Mouse (Mus musculus): ENCODE data around the gene Spag16. TPM values are rescaled to one million over a fixed set of nuclear protein-coding genes. Genes with fewer than 3 reads are reported as not detected.

Spag16 gene
- total RNA-seq, 2 experiments from 2014 or later = 1.5 to 2.3 TPM

DNA sequence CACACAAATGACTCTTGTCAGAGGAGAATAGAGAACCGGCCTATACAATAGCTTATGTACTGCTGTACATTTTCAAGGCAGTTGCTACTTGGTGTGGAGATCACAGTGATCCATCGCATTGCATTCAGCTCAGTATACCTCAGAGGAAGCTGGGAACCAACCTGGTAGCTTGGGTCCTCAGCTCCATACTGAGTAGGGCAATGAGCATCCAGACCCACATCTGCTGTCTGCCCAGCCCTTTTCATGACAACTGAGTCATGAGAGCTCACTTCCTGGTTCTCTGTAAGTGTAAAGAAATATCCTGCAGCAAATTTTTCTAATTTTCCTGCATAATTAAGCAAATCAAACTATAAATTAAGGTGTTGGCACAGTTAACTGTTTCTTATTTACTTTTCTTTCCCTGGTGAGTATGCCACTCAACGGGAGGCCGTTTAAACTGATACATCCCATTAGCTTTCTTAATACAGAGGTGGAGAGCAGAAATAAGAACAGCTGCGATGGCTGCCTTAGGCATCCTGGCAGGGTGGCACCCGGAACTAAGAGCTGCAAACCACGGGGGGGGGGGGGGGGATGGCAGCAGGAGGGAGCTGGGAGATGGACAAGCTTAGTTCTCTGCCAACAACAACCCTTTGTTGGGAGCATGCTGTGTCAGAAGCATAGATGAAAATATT lies 255.6 kb downstream of the Spag16 start:
- no peak for DNase-seq (ENCODE audit: low spot score in 2 of 2)

- no peak for DNase-seq (ENCODE audit: low spot score in 2 of 2)
Measured at GRCm38 (mm10) chr1:70104683-70105082, 277.9 kb downstream of the Spag16 start.

DNA sequence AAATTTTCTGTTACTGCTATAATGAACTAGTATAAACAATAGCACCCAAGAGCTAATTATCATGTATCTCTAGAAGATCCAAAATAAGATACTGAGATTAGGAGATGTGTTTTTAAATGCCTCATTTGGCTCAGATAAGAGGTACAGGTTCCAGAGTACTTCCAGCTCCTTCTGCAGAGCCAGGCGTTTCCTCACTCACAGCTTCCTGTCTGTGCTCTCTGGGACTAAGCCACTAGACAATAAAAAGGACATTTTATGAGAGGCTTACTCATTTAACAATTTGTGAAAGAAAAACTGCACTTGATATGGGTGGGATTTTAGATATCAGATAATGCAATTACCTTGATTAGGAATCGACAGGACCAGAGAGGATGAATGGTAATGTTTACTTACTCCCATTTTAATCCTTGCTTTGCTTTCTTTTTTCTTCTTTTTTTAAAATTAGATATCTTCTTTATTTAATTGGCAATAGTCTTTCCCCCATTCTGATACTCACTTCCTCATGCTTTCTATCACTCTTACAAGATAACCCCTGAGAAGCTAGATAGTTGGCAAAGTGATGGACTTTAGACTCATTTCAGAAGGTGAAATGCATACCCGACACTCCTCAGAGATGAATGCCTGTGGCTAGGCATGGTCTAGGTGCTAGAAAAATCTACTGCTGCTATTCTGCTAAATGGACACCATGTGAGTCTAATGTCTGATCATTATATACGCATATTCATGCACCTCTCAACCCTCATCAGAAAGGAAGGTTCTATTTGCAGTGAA lies 289.6 kb downstream of the Spag16 start:
- DNase-seq (ENCODE audit: low spot score in 2 of 2) = no peak

DNA sequence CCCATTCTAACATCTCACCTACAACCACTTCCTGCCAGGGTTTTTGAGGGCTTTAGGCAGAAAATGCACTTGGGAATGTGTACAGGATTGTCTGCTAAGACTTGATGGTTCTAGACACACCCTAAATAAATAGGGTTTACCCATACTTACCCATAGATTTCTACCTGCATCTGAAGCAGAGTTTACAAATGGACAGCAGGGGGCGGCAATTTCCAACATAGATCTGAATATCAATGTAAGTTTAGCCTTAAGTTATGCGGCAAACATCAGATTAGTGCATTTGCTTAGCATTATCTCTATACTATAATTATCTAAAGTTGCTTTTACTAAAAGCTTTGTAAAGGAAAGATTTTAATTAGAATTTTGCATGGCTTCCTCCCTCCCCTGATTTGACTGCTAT lies 301.3 kb downstream of the Spag16 start:
- DNase-seq (ENCODE audit: low spot score in 2 of 2) = peak; percentile 11 to 27

DNA sequence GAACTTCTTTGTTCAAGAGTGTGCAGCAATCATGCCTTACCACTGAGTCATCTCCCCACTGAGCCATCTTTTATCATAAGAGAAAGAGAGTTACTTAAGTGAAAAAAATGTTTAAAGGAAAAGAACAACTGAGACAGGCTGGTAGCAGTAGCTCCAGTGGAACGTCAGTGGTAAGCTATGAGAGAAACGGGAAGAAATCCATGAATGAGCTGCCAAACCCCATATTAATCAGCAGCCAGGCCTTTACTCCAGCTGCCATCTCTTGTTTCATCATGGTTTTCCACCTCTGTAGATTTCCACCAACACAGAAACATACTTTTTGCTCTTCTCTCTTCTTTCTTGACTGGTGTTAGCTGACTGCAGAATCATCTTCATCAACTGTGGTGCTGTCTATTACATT lies 308.8 kb downstream of the Spag16 start:
- no peak for DNase-seq (ENCODE audit: low spot score in 2 of 2)

DNA sequence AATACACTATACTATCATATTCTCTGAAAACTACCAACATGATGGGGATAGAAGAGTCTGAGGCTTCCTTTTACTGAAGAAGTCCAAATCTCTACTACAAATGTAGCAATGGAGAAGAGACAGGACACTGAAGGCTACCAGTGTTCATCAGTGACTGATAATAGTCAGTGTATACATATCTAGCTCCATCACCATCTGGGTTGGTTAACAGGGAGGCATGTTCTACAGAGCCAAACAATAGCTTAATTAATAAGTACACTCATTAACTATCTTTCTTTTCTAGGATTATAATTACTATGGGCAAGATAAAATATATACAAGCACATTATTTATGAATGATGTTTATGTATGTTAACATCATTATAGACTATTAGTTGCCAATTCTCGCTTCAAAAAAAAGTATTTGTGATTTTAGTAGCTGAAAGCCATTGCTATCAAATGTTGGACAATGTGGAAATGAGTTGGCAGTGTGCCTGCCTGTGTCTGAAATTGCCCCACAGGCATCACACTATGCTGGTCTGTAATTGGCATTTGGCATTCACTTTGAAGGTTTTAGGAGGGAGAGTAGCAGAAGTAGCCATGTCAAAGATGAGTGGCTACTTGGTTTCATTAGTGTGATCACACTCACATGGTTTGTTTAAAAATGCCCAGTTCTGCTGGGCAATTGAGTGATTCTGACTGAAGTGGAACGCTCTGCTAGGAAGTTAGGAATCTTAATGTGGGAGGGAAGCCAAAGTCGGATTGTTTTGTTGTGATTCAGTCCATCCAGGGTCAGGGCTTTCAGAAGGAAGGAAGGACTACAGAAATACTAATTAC lies 338.8 kb downstream of the Spag16 start:
- DNase-seq (ENCODE audit: low spot score in 2 of 2) = no peak

GRCm38 (mm10) chr1:70180123-70180741 lies 353.5 kb downstream of the Spag16 start:
- no peak for DNase-seq (ENCODE audit: low spot score in 2 of 2)

DNA sequence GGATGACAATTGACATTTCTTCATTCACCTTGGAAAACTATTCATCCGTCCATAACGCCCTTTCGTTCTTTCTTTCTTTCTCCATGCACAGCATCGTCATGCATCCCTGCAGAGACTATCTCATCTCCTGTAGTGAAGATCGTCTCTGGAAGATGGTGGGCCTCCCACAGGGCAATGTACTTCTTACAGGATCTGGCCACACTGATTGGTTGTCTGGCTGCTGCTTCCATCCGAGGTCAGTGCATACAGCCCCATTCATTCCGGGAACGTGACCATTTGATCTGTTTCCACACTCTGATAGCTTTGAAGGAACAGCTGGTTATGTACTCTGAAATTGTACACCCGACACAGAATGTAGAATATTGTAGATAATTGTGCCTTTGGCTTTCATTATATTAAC lies 438.0 kb downstream of the Spag16 start:
- DNase-seq (ENCODE audit: low spot score in 2 of 2) = no peak

- no peak for DNase-seq (ENCODE audit: low spot score in 2 of 2)
Measured at GRCm38 (mm10) chr1:70265920-70266505, 439.2 kb downstream of the Spag16 start.

- DNase-seq (ENCODE audit: low spot score in 2 of 2) = peak; percentile 18 to 32
Measured at GRCm38 (mm10) chr1:70270139-70270538, 443.4 kb downstream of the Spag16 start.

DNA sequence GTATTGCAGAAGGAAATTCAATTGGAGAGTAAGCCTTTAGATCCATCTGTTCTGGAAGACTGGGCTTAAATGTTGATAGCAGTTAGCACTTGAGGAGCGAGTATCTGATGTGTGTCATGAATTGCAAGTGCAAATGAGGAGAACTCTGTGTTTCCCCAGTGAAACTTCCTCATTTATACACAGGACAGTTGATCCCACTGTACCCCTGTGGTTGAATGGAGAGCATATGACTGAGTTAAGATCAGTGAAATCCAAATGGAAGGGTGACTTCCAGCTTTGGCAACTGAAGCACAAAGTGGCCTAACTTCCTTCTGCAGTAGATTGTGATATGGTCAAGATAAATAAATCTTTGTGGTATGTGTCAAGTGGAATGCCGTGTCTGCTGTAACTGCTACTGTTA lies 446.0 kb downstream of the Spag16 start:
- no peak for DNase-seq (ENCODE audit: low spot score in 2 of 2)

DNA sequence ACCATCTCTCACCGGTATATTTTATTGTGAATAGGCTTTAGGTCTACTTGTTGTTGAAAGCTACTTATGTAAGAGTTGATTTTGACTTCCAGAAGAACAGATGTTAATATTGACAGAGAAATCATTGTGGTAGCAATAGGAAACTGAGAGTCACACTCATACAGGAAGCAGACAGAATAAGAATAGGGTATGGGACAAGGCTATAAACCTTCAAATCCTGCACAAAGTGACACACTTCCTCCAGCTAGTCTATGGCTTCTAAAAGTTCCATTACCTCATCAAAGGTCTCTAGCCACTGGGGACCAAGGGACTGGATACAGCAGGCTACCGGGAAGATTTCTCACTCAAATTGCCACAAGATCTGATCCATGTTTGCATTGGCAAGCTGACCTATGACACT lies 452.5 kb downstream of the Spag16 start:
- DNase-seq (ENCODE audit: low spot score in 2 of 2) = no peak

- DNase-seq (ENCODE audit: low spot score in 2 of 2) = no peak
Measured at GRCm38 (mm10) chr1:70283388-70283787, 456.6 kb downstream of the Spag16 start.

GRCm38 (mm10) chr1:70284140-70284539 lies 457.4 kb downstream of the Spag16 start:
- no peak for DNase-seq (ENCODE audit: low spot score in 2 of 2)

DNA sequence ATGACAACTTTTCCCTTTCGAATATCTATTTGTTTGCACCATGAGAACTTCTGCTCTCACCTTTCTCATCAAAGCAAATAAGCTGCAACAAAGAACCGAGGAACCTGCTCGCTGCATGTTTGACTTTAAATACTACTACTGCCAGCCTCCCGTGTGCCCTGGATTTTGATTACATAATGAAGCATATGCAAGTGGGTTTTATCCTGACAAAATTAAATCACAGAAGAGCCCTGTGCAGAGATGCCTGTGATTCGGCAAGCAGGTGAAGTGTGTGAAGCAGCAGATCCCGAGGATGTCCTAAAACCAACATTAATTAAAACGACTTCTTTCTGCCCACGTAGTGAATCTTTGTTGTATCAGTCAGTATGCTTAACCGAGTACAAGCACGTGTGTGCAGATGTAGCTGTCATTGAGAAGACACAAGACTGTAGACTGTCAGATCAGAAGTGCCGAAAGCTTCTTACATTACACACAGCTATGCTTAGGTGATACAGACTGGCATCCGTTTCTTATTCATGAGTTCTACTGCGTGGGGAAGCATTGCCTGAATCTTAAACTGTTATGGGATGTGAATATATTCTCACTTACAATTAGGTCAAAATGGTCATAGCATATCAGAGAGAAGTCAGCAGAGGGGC lies 489.5 kb downstream of the Spag16 start:
- no peak for DNase-seq (ENCODE audit: low spot score in 2 of 2)

GRCm38 (mm10) chr1:70320951-70321350 lies 494.2 kb downstream of the Spag16 start:
- no peak for DNase-seq (ENCODE audit: low spot score in 2 of 2)

DNA sequence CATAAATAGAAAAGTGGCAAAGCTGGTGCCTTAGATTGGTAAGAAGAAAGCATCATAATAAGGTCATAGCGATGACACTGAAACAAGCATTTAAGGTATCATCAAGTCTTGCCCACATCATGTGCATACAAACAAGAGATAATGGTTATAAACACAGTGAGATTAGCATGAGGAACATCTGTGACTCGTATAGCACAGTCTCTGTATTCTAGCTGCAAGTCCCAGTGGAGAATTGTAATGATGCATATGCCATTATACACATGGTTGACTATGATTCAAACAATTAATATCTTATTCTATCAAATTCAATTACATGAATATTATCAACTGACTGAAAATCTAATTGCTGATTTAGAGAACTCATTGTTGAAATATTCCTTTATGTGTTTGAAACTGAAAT lies 519.4 kb downstream of the Spag16 start:
- DNase-seq (ENCODE audit: low spot score in 2 of 2) = no peak

DNA sequence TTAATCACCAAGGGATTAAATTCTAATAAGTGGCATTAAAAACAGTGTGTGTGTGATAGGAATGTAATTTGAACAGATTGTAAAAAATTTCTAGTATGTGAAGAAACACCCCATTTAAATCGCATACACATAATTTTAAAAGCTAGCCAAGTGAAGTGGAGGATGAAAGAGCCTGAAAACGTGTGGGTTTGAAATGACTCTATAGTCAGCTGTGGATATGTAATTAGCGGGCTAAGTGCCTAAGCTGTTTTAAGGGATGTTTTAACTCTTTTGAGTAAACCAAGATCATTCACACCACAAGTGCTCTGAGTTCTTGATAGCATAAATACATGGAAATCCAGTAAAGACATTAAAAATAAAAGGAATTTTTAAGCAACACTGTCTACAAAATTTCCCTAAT lies 524.6 kb downstream of the Spag16 start:
- no peak for DNase-seq (ENCODE audit: low spot score in 2 of 2)

- no peak for DNase-seq (ENCODE audit: low spot score in 2 of 2)
Measured at GRCm38 (mm10) chr1:70354014-70354413, 527.2 kb downstream of the Spag16 start.

DNA sequence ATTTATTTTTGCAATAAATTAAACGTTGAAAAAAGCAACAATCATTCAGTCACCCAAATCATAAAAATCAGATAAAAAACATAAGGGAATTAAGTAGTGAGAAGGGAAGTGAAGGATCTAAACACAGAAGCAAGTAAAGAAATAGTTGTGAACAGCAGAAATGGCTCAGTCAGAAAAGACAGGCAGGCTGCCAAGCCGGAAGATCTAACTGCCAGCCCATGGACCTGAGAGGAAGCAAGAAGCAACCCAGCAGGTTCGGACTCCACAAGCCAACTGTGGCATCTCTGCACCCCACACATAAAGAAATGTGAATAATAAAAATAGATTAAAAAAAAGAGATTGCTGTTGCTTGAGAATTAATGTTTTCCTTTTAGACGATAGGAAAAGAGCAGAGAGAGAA lies 545.0 kb downstream of the Spag16 start:
- peak; percentile 10 to 16 for DNase-seq (ENCODE audit: low spot score in 2 of 2)

DNA sequence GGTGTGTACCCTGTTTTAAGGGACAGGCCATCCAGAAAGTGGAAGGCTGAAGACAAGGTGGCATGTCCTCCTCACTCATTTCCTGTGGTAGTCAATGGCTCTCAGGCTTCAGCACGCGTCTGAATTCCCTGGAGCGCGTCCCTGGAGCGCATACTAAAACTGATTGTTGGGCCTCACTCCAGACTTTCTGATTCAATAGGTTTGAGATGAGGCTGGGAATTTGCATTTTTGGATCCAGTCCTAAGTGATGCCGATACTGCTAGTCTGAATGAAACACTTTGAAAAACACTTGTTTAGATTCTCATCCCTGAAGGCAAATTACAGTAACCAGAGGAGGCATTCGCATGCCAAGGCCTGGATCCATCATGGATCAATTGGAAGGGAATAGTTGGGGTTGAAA lies 553.3 kb downstream of the Spag16 start:
- peak; percentile 3 to 12 for DNase-seq (ENCODE audit: low spot score in 2 of 2)

Data from layer of hippocampus, postnatal 10 days (tissue).